Mouse (Mus musculus): Measurements from ENCODE around the gene Cks2. TPM values are rescaled to one million over a fixed set of nuclear protein-coding genes. Genes with fewer than 3 reads are reported as not detected.

The Cks2 gene
- polyA plus RNA-seq (2014; fragmentation: Nextera tagmentation; extraction: Ambion mirVana) = 364 and 404 TPM in 2 replicates

GRCm38 (mm10) chr13:51644829-51645789 is at the start of gene Cks2:
Gene Cks2, plus strand, starts transcription at chr13:51645232.
- Histone ChIP-seq H3K9ac (ENCODE audit: low read length) (peak within 1 kb of the TSS; percentile 91), H3K4me2 (peak within 1 kb of the TSS; percentile 69), H3K27ac (ENCODE audit: low read depth, low read length) (peak within 1 kb of the TSS; percentile 42; the same call in 1 of the 2 replicates), H3K4me1 (ENCODE audit: control insufficient read depth, insufficient read depth, low read length) (peaks cover 12% of the 10 kb centered on the region), H3K4me3 (ENCODE audit: low read depth, low read length) (peak within 1 kb of the TSS; percentile 75), H3K27me3 (ENCODE audit: control insufficient read depth, insufficient read depth, low read length) (no peaks in the 10 kb centered on the region), H3K36me3 (ENCODE audit: control insufficient read depth, insufficient read depth, low read length) (no peaks in the 10 kb centered on the region), H3K9me3 (ENCODE audit: control insufficient read depth, low read length) (no peaks in the 10 kb centered on the region)
- DNase-seq (ENCODE audit: low spot score, missing footprints) (peak; percentile 99), ATAC-seq (ENCODE audit: low FRiP score) (peak; percentile 98)
- under 1% methylated on average over 83 of the region's 83 CpGs for WGBS

GRCm38 (mm10) chr13:51595404-51595803 is 49.6 kb upstream of the Cks2 start:
- H3K4me3 ChIP-seq (ENCODE audit: low read depth, low read length) = no peak overlapping the region
- DNase-seq (ENCODE audit: low spot score, missing footprints) (no peak), ATAC-seq (ENCODE audit: low FRiP score) (peak; percentile 16; the same call in 1 of the 2 replicates)
- H3K4me2 ChIP-seq = peak overlapping the region; percentile 70
- no peaks in the 10 kb centered on the region for H3K27me3 ChIP-seq (ENCODE audit: control insufficient read depth, insufficient read depth, low read length)
- no peak overlapping the region for H3K27ac ChIP-seq (ENCODE audit: low read depth, low read length)
- H3K4me1 ChIP-seq (ENCODE audit: control insufficient read depth, insufficient read depth, low read length) = no peaks in the 10 kb centered on the region
- H3K9me3 ChIP-seq (ENCODE audit: control insufficient read depth, low read length) = peaks cover 3% of the 10 kb centered on the region; the same call in 1 of the 2 replicates
- H3K36me3 ChIP-seq (ENCODE audit: control insufficient read depth, insufficient read depth, low read length) = no peaks in the 10 kb centered on the region
- no peak overlapping the region for H3K9ac ChIP-seq (ENCODE audit: low read length)
- WGBS = 37% methylated on average over 11 of the region's 11 CpGs

GRCm38 (mm10) chr13:51598063-51598462 is 47.0 kb upstream of the Cks2 start:
- Histone ChIP-seq H3K4me2 (no peak overlapping the region), H3K4me1 (ENCODE audit: control insufficient read depth, insufficient read depth, low read length) (peaks cover 4% of the 10 kb centered on the region), H3K4me3 (ENCODE audit: low read depth, low read length) (no peak overlapping the region), H3K36me3 (ENCODE audit: control insufficient read depth, insufficient read depth, low read length) (no peaks in the 10 kb centered on the region), H3K27me3 (ENCODE audit: control insufficient read depth, insufficient read depth, low read length) (no peaks in the 10 kb centered on the region), H3K27ac (ENCODE audit: low read depth, low read length) (no peak overlapping the region), H3K9me3 (ENCODE audit: control insufficient read depth, low read length) (no peaks in the 10 kb centered on the region), H3K9ac (ENCODE audit: low read length) (no peak overlapping the region)
- DNase-seq (ENCODE audit: low spot score, missing footprints) (no peak), ATAC-seq (ENCODE audit: low FRiP score) (no peak)
- WGBS = 85% methylated on average over 2 of the region's 2 CpGs

GRCm38 (mm10) chr13:51600169-51600568 is 44.9 kb upstream of the Cks2 start:
- H3K4me3 ChIP-seq (ENCODE audit: low read depth, low read length) = no peak overlapping the region
- H3K9me3 ChIP-seq (ENCODE audit: control insufficient read depth, low read length) = no peaks in the 10 kb centered on the region
- DNase-seq (ENCODE audit: low spot score, missing footprints) (no peak), ATAC-seq (ENCODE audit: low FRiP score) (no peak)
- no peaks in the 10 kb centered on the region for H3K36me3 ChIP-seq (ENCODE audit: control insufficient read depth, insufficient read depth, low read length)
- 96% methylated on average over 8 of the region's 8 CpGs for WGBS
- no peak overlapping the region for H3K27ac ChIP-seq (ENCODE audit: low read depth, low read length)
- no peaks in the 10 kb centered on the region for H3K27me3 ChIP-seq (ENCODE audit: control insufficient read depth, insufficient read depth, low read length)
- H3K9ac ChIP-seq (ENCODE audit: low read length) = no peak overlapping the region
- H3K4me1 ChIP-seq (ENCODE audit: control insufficient read depth, insufficient read depth, low read length) = peaks cover 12% of the 10 kb centered on the region
- H3K4me2 ChIP-seq = no peak overlapping the region

GRCm38 (mm10) chr13:51602764-51603163 is 42.3 kb upstream of the Cks2 start:
- no peak for ATAC-seq (ENCODE audit: low FRiP score)
- Histone ChIP-seq H3K27me3 (ENCODE audit: control insufficient read depth, insufficient read depth, low read length) (no peaks in the 10 kb centered on the region), H3K27ac (ENCODE audit: low read depth, low read length) (no peak overlapping the region), H3K9me3 (ENCODE audit: control insufficient read depth, low read length) (no peaks in the 10 kb centered on the region), H3K4me1 (ENCODE audit: control insufficient read depth, insufficient read depth, low read length) (peaks cover 12% of the 10 kb centered on the region), H3K36me3 (ENCODE audit: control insufficient read depth, insufficient read depth, low read length) (no peaks in the 10 kb centered on the region), H3K9ac (ENCODE audit: low read length) (no peak overlapping the region), H3K4me2 (no peak overlapping the region; the same call in 1 of the 2 replicates), H3K4me3 (ENCODE audit: low read depth, low read length) (no peak overlapping the region)
- no peak for DNase-seq (ENCODE audit: low spot score, missing footprints)
- WGBS = 77% methylated on average over 8 of the region's 8 CpGs

GRCm38 (mm10) chr13:51603221-51603893 is 41.7 kb upstream of the Cks2 start:
- Histone ChIP-seq H3K36me3 (ENCODE audit: control insufficient read depth, insufficient read depth, low read length) (no peaks in the 10 kb centered on the region), H3K4me2 (peak overlapping the region; percentile 30; the same call in 1 of the 2 replicates), H3K4me3 (ENCODE audit: low read depth, low read length) (no peak overlapping the region), H3K27me3 (ENCODE audit: control insufficient read depth, insufficient read depth, low read length) (no peaks in the 10 kb centered on the region), H3K27ac (ENCODE audit: low read depth, low read length) (no peak overlapping the region; the same call in 1 of the 2 replicates), H3K9me3 (ENCODE audit: control insufficient read depth, low read length) (no peaks in the 10 kb centered on the region), H3K9ac (ENCODE audit: low read length) (peak overlapping the region; percentile 5; the same call in 1 of the 2 replicates), H3K4me1 (ENCODE audit: control insufficient read depth, insufficient read depth, low read length) (peaks cover 12% of the 10 kb centered on the region)
- DNase-seq (ENCODE audit: low spot score, missing footprints) = peak; percentile 93
- peak; percentile 79 for ATAC-seq (ENCODE audit: low FRiP score)
- WGBS = 35% methylated on average over 16 of the region's 16 CpGs

GRCm38 (mm10) chr13:51603894-51604244 is 41.2 kb upstream of the Cks2 start:
- H3K4me1 ChIP-seq (ENCODE audit: control insufficient read depth, insufficient read depth, low read length) = peaks cover 12% of the 10 kb centered on the region
- H3K27ac ChIP-seq (ENCODE audit: low read depth, low read length) = no peak overlapping the region
- no peak overlapping the region for H3K9ac ChIP-seq (ENCODE audit: low read length)
- WGBS = 51% methylated on average over 4 of the region's 4 CpGs
- H3K36me3 ChIP-seq (ENCODE audit: control insufficient read depth, insufficient read depth, low read length) = no peaks in the 10 kb centered on the region
- H3K4me2 ChIP-seq = no peak overlapping the region
- no peaks in the 10 kb centered on the region for H3K27me3 ChIP-seq (ENCODE audit: control insufficient read depth, insufficient read depth, low read length)
- H3K4me3 ChIP-seq (ENCODE audit: low read depth, low read length) = no peak overlapping the region
- no peaks in the 10 kb centered on the region for H3K9me3 ChIP-seq (ENCODE audit: control insufficient read depth, low read length)
- peak; percentile 36; the same call in 1 of the 2 replicates for ATAC-seq (ENCODE audit: low FRiP score)
- no peak for DNase-seq (ENCODE audit: low spot score, missing footprints)

- WGBS = 95% methylated on average over 4 of the region's 7 CpGs
- no peaks in the 10 kb centered on the region for H3K36me3 ChIP-seq (ENCODE audit: control insufficient read depth, insufficient read depth, low read length)
- H3K4me3 ChIP-seq (ENCODE audit: low read depth, low read length) = no peak overlapping the region
- H3K27ac ChIP-seq (ENCODE audit: low read depth, low read length) = no peak overlapping the region
- H3K9me3 ChIP-seq (ENCODE audit: control insufficient read depth, low read length) = no peaks in the 10 kb centered on the region
- no peak overlapping the region for H3K9ac ChIP-seq (ENCODE audit: low read length)
- ATAC-seq (ENCODE audit: low FRiP score) = no peak
- no peaks in the 10 kb centered on the region for H3K27me3 ChIP-seq (ENCODE audit: control insufficient read depth, insufficient read depth, low read length)
- H3K4me2 ChIP-seq = no peak overlapping the region
- H3K4me1 ChIP-seq (ENCODE audit: control insufficient read depth, insufficient read depth, low read length) = no peaks in the 10 kb centered on the region
- DNase-seq (ENCODE audit: low spot score, missing footprints) = no peak
These were observed 35.8 kb upstream of the Cks2 start for GRCm38 (mm10) chr13:51609231-51609630.

GRCm38 (mm10) chr13:51611060-51611459 is 34.0 kb upstream of the Cks2 start:
- 29% methylated on average over 9 of the region's 9 CpGs for WGBS
- ATAC-seq (ENCODE audit: low FRiP score) (no peak), DNase-seq (ENCODE audit: low spot score, missing footprints) (no peak)
- H3K27ac ChIP-seq (ENCODE audit: low read depth, low read length) = no peak overlapping the region
- H3K9me3 ChIP-seq (ENCODE audit: control insufficient read depth, low read length) = no peaks in the 10 kb centered on the region
- no peaks in the 10 kb centered on the region for H3K36me3 ChIP-seq (ENCODE audit: control insufficient read depth, insufficient read depth, low read length)
- no peaks in the 10 kb centered on the region for H3K27me3 ChIP-seq (ENCODE audit: control insufficient read depth, insufficient read depth, low read length)
- H3K4me1 ChIP-seq (ENCODE audit: control insufficient read depth, insufficient read depth, low read length) = no peaks in the 10 kb centered on the region
- no peak overlapping the region for H3K9ac ChIP-seq (ENCODE audit: low read length)
- no peak overlapping the region for H3K4me2 ChIP-seq
- no peak overlapping the region for H3K4me3 ChIP-seq (ENCODE audit: low read depth, low read length)

Measured in midbrain, embryonic 11.5 days (tissue).